35 mouse cellular contexts compared by ENCODE assay signal in the genomic region with DNA sequence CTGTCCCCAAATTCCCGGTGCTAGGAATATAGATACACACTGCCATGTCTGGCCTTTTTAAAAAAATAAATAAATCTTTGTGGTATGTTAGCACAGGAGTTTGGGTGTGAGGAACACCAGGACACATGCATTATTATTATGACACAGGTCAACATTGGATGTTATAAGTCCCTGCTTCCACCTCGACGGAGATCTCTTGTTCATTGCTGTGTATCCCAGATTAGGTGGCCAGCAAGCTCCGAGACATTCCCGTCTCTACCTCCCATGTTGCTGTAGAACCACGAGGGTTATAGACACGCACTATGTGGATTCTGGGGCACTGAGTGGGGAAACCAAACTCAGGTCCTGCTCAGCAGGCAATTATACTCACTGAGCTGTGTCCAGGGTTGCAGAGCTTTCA. TPM values are rescaled to one million over a fixed set of nuclear protein-coding genes. Genes with fewer than 3 reads are reported as not detected.
"Had no signal": no experiment of that assay in that cellular context is flagged by ENCODE, and none has a peak within 500 bp of the region (broad histone marks: within the 10 kb centered on the region; RNA-seq: fewer than 3 reads in every experiment).

No protein-coding gene starts in this region.

- H3K27ac ChIP-seq: embryonic facial prominence, embryonic 10.5 days; embryonic facial prominence, embryonic 12.5 days; embryonic facial prominence, embryonic 13.5 days; embryonic facial prominence, embryonic 15.5 days; forebrain, embryonic 10.5 days; forebrain, embryonic 12.5 days; forebrain, embryonic 13.5 days; forebrain, embryonic 15.5 days; gastrocnemius, adult 2 months had no signal

- H3K27me3 ChIP-seq: embryonic facial prominence, embryonic 12.5 days; embryonic facial prominence, embryonic 13.5 days; embryonic facial prominence, embryonic 15.5 days; forebrain, embryonic 12.5 days; forebrain, embryonic 13.5 days; forebrain, embryonic 15.5 days had no signal

- H3K4me2 ChIP-seq: embryonic facial prominence, embryonic 12.5 days; embryonic facial prominence, embryonic 13.5 days; embryonic facial prominence, embryonic 15.5 days; forebrain, embryonic 12.5 days; forebrain, embryonic 13.5 days; forebrain, embryonic 15.5 days had no signal

- H3K9ac ChIP-seq: embryonic facial prominence, embryonic 12.5 days; embryonic facial prominence, embryonic 13.5 days; embryonic facial prominence, embryonic 15.5 days; forebrain, embryonic 12.5 days; forebrain, embryonic 13.5 days; forebrain, embryonic 15.5 days; forebrain, postnatal 0 days had no signal

- DNase-seq: cerebellum, adult 2 months; cerebellum, adult 8-10 months; cerebellum, adult 9-10 months; cerebellum, adult 9-11 months; cerebellum, postnatal 10 days; cerebellum, postnatal 14 days; cerebellum, postnatal 25 days; cerebellum, postnatal 36 days; embryo, embryonic 11 days; forebrain, postnatal 0 days; gastrocnemius, adult 2 months; gastrocnemius, postnatal 10 days; gastrocnemius, postnatal 14 days; gastrocnemius, postnatal 25 days; gastrocnemius, postnatal 36 days; heart, adult 18-20 months had no signal

- H3K4me3 ChIP-seq: embryonic facial prominence, embryonic 10.5 days; embryonic facial prominence, embryonic 12.5 days; embryonic facial prominence, embryonic 13.5 days; embryonic facial prominence, embryonic 15.5 days; erythroblast, embryonic 14.5 days; forebrain, embryonic 10.5 days; forebrain, embryonic 12.5 days; forebrain, embryonic 13.5 days; forebrain, embryonic 15.5 days; gastrocnemius, adult 2 months had no signal

- H3K9me3 ChIP-seq: embryonic facial prominence, embryonic 10.5 days; embryonic facial prominence, embryonic 12.5 days; embryonic facial prominence, embryonic 13.5 days; embryonic facial prominence, embryonic 15.5 days; forebrain, embryonic 10.5 days; forebrain, embryonic 12.5 days; forebrain, embryonic 13.5 days; forebrain, embryonic 15.5 days had no signal

- H3K4me1 ChIP-seq: embryonic facial prominence, embryonic 10.5 days; embryonic facial prominence, embryonic 12.5 days; embryonic facial prominence, embryonic 15.5 days had no signal

- ATAC-seq: forebrain, embryonic 13.5 days; forebrain, embryonic 14.5 days; forebrain, embryonic 15.5 days; forebrain, embryonic 16.5 days; forebrain, postnatal 0 days had no signal

RNA-seq across cellular contexts. Expression of a gene that starts 52.1 kb away (rescaled TPM):
- total RNA-seq: forebrain, postnatal 0 days; gastrocnemius, adult 18-20 months; gastrocnemius, adult 2 months; gastrocnemius, postnatal 10 days; gastrocnemius, postnatal 14 days; gastrocnemius, postnatal 36 days; granulocyte monocyte progenitor cell, adult 5-6 weeks; heart, adult 18-20 months; heart, adult 8-10 months had no signal
- polyA plus RNA-seq: cerebellum, adult 2 months; cortical plate, adult 2 months; embryonic facial prominence, embryonic 10.5 days; embryonic facial prominence, embryonic 11.5 days; embryonic facial prominence, embryonic 14.5 days; erythroblast, embryonic 14.5 days; forebrain, embryonic 10.5 days; forebrain, embryonic 12.5 days; forebrain, embryonic 13.5 days; forebrain, embryonic 14.5 days; forebrain, embryonic 15.5 days; forebrain, embryonic 16.5 days; forebrain, postnatal 0 days; frontal cortex, adult 2 months; gonadal fat pad, adult 2 months had no signal
